Mouse (Mus musculus) embryo, embryonic 11 days (tissue): ENCODE data around the gene Fam221a.
A peak's percentile ranks its signal among the peaks of the same experiment; 100 is the strongest.
"Not testable (repeated sequence)": the region's sequence is repeated elsewhere in the genome, so short reads cannot be mapped to it uniquely, and the experiment has no call there.

Experiments
- DNase-seq: peaks from one replicate; pipeline ENCODE4 v3.0.0-alpha.2; 2015

The Fam221a gene

DNA sequence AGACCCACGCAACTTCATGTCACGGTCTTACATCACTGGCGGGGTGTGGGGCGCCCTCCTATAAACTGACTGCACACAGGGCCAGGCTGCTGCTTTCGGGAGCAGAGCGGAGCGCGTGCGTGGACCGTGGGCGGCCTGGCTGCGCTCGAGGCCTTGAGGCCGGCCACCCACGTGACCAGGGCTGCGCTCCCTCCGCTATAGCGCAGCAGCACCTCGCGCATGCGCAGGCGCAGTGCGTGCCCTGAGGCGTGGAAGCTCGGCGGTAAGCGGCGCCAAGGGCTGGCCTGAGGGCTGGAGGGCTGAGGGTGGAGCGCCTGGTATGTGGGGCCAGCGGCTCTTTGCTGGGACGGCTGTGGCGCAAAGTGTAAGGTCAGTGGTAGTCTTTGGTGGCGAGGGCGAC, 27.8 kb downstream of the Fam221a start, which contains the start of gene Stk31:
Stk31 (plus strand) TSS at position 289 of the 400 bp plus-strand sequence.
- no peak for DNase-seq

DNA sequence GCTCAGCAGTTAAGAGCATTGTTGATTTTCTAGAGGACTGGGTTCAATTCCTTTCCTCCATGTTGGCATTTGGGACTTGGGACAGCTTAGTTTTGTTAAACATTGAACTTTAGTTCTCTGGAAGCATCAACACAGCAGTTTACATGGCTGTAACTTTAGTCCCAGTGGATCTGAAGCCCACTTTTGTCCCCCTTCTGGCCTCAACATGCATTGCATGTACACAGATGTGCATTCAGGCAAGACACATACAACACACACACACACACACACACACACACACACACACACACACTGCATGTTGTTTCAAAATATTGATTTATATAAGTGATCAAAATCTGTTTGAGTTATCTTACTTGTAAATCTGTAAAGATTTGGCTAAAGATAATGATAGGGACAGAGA, 29.9 kb downstream of the Fam221a start:
- peak; percentile 46 for DNase-seq

DNA sequence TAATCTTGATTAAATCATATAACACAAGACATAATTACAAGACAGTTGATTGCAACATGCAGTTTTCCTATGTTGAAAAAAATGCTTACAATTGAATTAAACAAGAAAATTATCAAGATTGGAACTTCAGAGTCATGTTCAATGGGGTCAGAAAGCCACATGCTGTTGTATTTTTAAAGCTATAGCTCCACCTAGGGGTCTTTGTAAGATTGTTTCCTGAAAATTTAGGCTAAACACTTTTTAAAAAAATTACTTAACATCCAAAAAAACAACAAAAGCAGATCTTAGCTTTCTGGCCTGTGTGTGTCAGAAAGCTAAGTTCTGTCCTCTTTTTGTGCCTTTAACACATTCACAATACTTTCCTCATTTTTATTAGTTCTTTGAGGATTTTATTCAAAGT, 30.8 kb downstream of the Fam221a start:
- DNase-seq, result peak; percentile 67

DNA sequence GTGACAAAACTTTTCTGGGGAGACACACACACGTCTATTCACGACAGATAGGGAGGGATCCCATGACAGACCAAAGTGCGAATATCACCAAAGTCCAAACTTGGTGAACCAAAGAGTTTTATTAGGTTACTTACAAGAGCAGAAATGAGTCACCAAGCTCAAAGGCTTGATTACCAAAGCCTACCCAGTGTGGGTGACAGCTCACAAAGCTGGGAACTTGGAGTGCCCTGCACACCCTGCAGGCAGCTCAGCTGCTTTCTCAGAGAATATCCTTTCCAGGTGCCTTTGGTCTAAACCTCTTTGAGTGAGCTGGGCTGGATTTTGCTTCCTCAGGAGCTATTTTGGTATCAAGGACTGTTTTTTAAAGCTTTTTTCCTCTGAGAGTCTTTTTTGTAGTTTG, 43.3 kb downstream of the Fam221a start:
- no peak for DNase-seq

DNA sequence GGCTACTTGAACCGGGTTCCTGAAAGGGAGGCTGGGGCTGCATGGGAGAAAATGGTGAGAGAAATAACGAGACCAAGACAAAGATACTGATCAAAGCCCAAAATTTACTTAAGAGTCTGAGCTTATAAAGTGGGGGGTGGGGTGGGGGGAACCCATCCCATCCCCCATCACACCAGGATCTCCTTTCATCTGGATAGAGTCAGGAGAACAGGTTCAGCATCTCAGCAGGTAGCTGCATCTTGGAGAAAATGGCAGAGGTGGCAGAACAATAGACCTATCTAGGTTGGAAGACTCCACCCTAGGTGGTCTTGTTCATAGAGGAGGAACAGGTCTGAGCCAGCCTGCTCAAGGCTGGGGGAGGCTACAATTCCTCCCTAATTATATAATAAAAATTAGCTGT, 45.4 kb downstream of the Fam221a start:
- DNase-seq, result not testable (repeated sequence)

DNA sequence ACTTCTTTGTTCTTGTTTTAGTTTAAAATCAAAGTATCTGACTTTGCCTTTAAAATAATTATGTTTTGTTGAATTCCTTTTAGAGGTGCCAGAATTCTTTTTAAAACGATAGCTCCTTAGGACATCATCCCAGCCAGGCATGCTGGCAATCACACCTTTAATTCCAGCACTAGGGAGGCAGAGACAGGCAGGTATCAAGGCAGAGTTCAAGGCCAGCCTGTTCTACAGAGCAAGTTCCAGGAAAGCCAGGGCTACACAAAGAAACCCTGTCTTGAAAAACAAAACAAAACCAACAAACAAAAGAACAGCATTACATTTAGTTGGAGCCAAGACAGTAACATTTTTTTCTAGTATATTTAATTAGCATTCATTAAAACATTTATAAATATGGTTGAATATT, 48.4 kb downstream of the Fam221a start:
- no peak for DNase-seq

DNA sequence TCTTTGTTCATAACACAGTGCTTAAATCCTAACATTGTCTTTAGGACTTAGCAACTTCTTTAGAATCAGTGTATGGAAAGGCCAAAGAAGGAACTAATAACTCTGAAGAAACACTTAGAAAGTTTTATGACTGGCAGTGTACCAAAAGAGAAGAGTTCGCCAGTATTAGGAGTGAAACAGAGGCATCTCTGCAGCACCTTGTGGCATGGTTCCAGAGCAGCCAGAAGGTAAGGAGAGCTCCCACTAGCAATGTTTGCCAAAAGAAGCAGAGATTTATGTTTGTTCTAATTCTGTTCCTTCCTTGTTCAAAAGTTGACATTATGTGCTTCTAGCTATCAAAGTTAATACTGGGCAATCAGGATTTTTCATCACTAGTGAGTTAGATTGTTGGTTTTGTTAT, 69.8 kb downstream of the Fam221a start:
- no peak for DNase-seq
